Mouse (Mus musculus) E14TG2a.4 (cell line): ENCODE data around the gene Zfr2.

Experiments used
- H3K27me3 ChIP-seq: 2 replicates; pipeline ENCODE4 v1.6.1; 2014; ENCODE audit warnings: low read length, control low read depth; ENCODE audit not compliant: insufficient read depth
- H3K36me3 ChIP-seq: 2 replicates; pipeline ENCODE4 v1.6.1; 2014; ENCODE audit warnings: low read length, control low read depth; ENCODE audit not compliant: insufficient read depth
- H3K4me1 ChIP-seq: replicated peaks from 2 replicates; pipeline ENCODE4 v1.6.1; 2014; ENCODE audit warnings: low read depth, low read length, control low read depth
- H3K4me3 ChIP-seq: replicated peaks from 2 replicates; pipeline ENCODE4 v1.5.1; 2014; ENCODE audit warnings: mild to moderate bottlenecking, low read length
- H3K9me3 ChIP-seq: 2 replicates; pipeline ENCODE4 v1.6.1; 2014; ENCODE audit warnings: low read length, control low read depth
- CTCF ChIP-seq: conservative IDR thresholded peaks from 2 replicates; pipeline ENCODE4 v1.5.1; 2014; ENCODE audit warnings: low read length
- NANOG ChIP-seq: IDR thresholded peaks from 2 replicates; pipeline ENCODE4 v1.6.1; 2014; ENCODE audit warnings: borderline replicate concordance, low read length, mixed read lengths
- POU5F1 ChIP-seq: IDR thresholded peaks from 2 replicates; pipeline ENCODE4 v1.6.1; 2014; ENCODE audit warnings: low read length, borderline replicate concordance

The Zfr2 gene

DNA sequence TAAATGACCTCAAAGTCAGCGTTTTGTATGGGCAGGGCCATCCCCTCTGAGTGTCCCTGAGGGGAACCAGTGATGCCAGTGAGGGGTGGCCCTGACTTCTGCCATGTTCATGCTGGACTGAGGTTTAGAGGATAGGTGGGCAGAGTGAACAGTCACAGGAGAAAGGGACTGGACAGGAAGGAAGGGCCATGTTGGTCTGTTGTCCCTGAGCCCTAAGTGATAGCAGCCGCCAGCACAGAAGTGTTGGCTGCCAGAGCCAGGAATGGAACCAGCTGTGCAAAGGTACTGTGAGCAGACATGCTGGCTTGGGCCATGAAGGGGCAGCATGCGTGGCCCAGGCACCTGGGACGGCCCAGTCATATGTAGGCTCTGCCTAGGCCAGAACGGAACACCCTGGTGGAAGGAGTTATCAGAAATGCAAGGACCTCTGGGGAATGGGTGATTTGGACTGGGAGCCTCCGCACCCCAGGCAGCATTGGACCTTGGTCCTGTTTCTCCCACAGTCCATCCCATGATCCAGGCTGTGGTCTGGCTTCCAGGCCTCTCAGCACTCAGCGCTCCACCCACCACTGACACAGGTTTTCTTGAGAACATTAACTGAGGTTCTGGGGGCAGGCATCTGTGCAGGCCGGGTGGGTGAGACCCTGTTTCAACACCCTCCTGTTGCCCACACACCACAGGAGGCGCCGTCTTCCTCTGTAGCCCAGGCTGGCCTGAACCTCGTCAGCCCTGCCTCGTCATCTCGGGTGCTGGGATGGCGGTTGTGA lies 66.8 kb downstream of the Zfr2 start:
- H3K4me3 ChIP-seq, result no peak overlapping the region
- TF ChIP-seq CTCF (no peak), POU5F1 (no peak), NANOG (no peak)
- no peaks in the 10 kb centered on the region for H3K9me3 ChIP-seq
- peaks cover 67% of the 10 kb centered on the region for H3K36me3 ChIP-seq
- peaks cover 97% of the 10 kb centered on the region for H3K4me1 ChIP-seq
- H3K27me3 ChIP-seq, result no peaks in the 10 kb centered on the region

GRCm38 (mm10) chr10:81300352-81300907 lies 67.5 kb downstream of the Zfr2 start:
- H3K36me3 ChIP-seq, result peaks cover 65% of the 10 kb centered on the region
- TF ChIP-seq NANOG (no peak), CTCF (no peak), POU5F1 (no peak)
- no peak overlapping the region for H3K4me3 ChIP-seq
- peaks cover 96% of the 10 kb centered on the region for H3K4me1 ChIP-seq
- H3K27me3 ChIP-seq, result no peaks in the 10 kb centered on the region
- H3K9me3 ChIP-seq, result no peaks in the 10 kb centered on the region

- no peak for TF ChIP-seq CTCF
- no peak for TF ChIP-seq POU5F1
- Histone ChIP-seq H3K27me3 (no peaks in the 10 kb centered on the region), H3K4me1 (peaks cover 95% of the 10 kb centered on the region)
These were observed 68.4 kb downstream of the Zfr2 start for GRCm38 (mm10) chr10:81301321-81301720.

More at GRCm38 (mm10) chr10:81301321-81301720, 68.4 kb downstream of the Zfr2 start:
- Histone ChIP-seq H3K4me3 (no peak overlapping the region), H3K9me3 (no peaks in the 10 kb centered on the region), H3K36me3 (peaks cover 65% of the 10 kb centered on the region)
